Mouse (Mus musculus) olfactory bulb, adult 2 months (tissue): ENCODE measurements around the gene Cdc42.

Experiments
- CTCF ChIP-seq: fragments of 200-500 bp; IDR thresholded peaks from 2 replicates; pipeline ENCODE4 v1.5.1; 2012; ENCODE audit warnings: low read depth, mild to moderate bottlenecking, low read length, moderate library complexity; ENCODE audit not compliant: insufficient read depth
- POLR2A ChIP-seq: fragments of 200-500 bp; IDR thresholded peaks from 2 replicates; pipeline ENCODE4 v1.6.1; 2012; ENCODE audit warnings: mild to moderate bottlenecking, low read depth, low read length, moderate library complexity; ENCODE audit not compliant: insufficient read depth

DNA sequence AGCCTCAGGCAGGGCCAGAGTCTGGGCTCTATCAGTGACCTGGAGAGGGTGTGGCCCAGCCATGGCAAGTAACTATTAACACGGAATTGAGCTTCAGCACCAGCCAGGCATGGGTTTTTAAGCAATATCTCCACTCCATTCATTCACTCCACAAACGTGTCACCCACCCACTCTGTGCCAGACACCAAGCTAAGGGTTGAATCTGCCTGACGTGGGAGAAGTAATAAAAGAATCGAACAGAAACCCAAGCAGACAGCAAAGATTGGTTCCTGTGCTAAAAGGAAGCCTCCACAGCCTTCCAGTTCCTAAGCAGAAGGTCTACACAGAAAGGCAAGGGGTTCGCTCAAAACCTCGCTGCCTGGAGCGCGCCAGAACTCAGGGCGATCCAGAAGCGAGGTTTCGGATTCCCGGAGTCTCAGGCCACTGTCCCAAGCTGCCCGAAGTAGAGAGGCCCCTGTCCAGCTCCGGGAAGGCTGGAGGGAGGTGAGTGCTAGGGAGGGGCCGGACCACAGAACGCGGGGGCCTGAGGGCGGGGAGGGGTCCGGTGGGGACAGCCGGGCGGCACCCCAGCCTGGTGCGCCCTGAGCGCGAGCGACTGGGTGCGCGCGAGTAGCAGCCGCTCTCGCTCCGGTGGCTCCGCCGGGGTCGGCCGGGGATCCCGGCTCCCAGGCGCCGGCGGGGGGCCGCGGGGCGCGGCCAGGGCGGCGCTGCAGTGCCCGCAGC, 80.9 kb downstream of the Cdc42 start:
- TF ChIP-seq CTCF: no peak
- TF ChIP-seq POLR2A: no peak
